Mouse (Mus musculus) adrenal gland, postnatal 0 days (tissue): ENCODE data around the gene Slc25a48. TPM values are rescaled to one million over a fixed set of nuclear protein-coding genes. Genes with fewer than 3 reads are reported as not detected.

ENCODE experiments used
- polyA plus RNA-seq: library from polyadenylated mRNA; unstranded; fragments of >200 nt; fragmentation: Nextera tagmentation; extraction: Ambion mirVana; gene quantifications from 2 replicates; pipeline ENCODE4 v1.2.1, GENCODE M21; 2015

Gene Slc25a48
- polyA plus RNA-seq, result 0.11 TPM in 1 of 2 replicates, not detected in the other

GRCm38 (mm10) chr13:56438211-56439075 is at the start of gene Slc25a48:
Gene Slc25a48 (plus strand): TSS chr13:56438355.

GRCm38 (mm10) chr13:56426365-56426764 is 11.8 kb upstream of the Slc25a48 start, which contains the start of gene Gm3045:
Gene Gm3045 (plus strand): TSS chr13:56426594.

GRCm38 (mm10) chr13:56482146-56482545 is 44.0 kb downstream of the Slc25a48 start, which contains the start of gene Il9:
Gene Il9 (minus strand): TSS chr13:56482246.

GRCm38 (mm10) chr13:56522081-56522820 is 84.1 kb downstream of the Slc25a48 start, which contains the start of gene Fbxl21:
Gene Fbxl21 (plus strand): TSS chr13:56522472.

Other genes with a start within 250 kb of the Slc25a48 start
- not detected in 2 replicates for gene Neurog1, start 186.2 kb upstream of the Slc25a48 start, polyA plus RNA-seq
- gene Cxcl14, start 141.8 kb upstream of the Slc25a48 start, polyA plus RNA-seq, result 19.2 and 44.1 TPM in 2 replicates
- not detected in 2 replicates for gene Gm3045, start 11.8 kb upstream of the Slc25a48 start, polyA plus RNA-seq
- not detected in 2 replicates for gene Il9, start 43.9 kb downstream of the Slc25a48 start, polyA plus RNA-seq
- gene Fbxl21, start 84.1 kb downstream of the Slc25a48 start, polyA plus RNA-seq, result 2.5 and 6.0 TPM in 2 replicates
- 2.0 and 2.7 TPM in 2 replicates for gene Lect2, start 110.1 kb downstream of the Slc25a48 start, polyA plus RNA-seq
- gene Tgfbi, start 171.2 kb downstream of the Slc25a48 start, polyA plus RNA-seq, result 47.6 and 47.9 TPM in 2 replicates